Mouse (Mus musculus) heart, postnatal 25 days (tissue): ENCODE measurements around the gene Pum1. TPM values are rescaled to one million over a fixed set of nuclear protein-coding genes. Genes with fewer than 3 reads are reported as not detected.
A peak's percentile ranks its signal among the peaks of the same experiment; 100 is the strongest.

ENCODE experiments used
- DNase-seq: peaks from one replicate; pipeline ENCODE4 v3.0.0; 2022; ENCODE audit warnings: low spot score
- intact Hi-C: fragments of 180-260 bp; cut with DNase I; formaldehyde crosslinking; loops from one replicate; pipeline ENCODE4 v1.15.1; 2025
- total RNA-seq, 2 experiments: library from RNA; stranded (reverse); gene quantifications; 2 replicates each; pipeline ENCODE4 v1.2.3; 2021

Pum1 gene
- total RNA-seq, 2 experiments from 2014 or later = 56.6 to 62.0 TPM

DNA sequence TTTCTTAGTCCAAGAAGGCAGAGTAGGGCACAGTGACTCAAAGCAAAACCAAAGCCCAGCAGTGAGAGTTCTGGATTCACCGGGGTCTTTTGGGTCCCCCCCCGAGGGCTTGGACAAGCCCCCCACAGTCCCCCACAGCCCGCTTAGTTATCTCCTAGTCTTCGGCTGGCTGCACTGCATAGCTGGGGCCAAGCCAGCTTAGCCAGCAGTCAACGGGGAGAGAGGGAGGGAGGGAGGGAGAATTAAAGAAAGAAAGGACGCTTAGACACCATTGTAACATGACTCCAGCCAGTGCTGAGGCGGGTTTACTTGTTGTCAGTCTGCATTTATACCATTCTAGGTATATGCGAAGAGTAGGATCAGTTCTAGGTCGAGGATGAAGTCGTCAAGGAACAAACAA is 114.5 kb downstream of the Pum1 start:
- no peak for DNase-seq
- intact Hi-C loops = no loop called here

DNA sequence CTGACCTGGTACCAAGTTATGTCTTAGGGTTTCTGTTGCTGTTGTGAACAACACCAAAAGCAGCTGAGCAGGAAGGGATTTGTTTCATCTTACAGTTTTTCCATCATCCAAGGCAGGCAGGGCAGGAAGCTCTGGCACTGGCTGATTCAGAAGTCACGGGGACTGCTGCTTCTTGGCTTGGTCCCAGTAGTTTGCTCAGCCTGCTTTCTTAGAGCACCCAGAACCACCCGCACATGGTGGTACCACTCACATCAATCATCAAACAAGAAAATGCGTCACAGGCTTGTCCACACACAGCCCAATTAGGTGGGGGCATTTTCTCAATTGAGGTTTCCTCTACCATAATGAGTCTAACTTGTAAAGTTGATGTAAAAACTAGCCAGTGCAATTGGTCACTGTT is 115.9 kb downstream of the Pum1 start:
- intact Hi-C loops = no loop called here
- no peak for DNase-seq

DNA sequence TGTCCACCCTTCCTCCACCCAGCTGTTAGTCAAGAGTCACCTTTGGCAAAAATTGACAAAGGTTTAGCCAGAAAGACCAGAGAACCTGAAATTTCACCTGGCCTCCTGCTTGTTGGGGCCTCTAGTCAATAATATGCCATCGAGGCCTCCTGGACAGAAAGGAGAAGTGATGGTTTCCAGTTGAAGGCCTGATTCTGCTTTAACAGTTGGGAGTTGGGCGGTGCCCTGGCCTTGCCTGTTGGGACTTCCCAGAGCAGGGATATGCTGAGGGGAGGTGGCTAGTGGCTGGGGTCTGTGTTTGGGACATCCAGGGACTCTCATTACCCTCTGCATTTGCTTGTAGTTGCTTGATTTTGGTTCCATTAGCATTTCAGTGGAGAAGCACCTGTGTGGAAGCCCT is 119.4 kb downstream of the Pum1 start:
- no peak for DNase-seq
- intact Hi-C loops = no loop called here

DNA sequence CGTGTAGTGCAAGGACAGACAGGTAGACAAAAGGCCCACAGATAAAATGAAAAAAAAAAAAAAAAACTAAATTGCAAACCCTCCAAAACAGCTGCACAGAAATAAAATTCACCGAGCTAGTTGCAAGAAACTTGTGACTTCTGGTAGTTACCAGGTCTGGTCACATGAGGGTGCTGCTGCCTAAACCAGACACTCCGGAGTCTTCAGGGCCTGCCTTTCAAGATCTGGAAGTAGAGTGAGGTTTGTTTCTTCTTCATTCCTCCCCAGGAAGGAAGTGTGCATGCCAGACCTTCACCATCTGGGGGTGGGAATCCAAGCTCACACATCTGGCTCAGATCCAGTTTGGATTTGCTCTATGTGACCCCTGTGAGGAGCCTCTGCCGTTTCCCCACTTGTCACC is 121.6 kb downstream of the Pum1 start:
- no peak for DNase-seq

DNA sequence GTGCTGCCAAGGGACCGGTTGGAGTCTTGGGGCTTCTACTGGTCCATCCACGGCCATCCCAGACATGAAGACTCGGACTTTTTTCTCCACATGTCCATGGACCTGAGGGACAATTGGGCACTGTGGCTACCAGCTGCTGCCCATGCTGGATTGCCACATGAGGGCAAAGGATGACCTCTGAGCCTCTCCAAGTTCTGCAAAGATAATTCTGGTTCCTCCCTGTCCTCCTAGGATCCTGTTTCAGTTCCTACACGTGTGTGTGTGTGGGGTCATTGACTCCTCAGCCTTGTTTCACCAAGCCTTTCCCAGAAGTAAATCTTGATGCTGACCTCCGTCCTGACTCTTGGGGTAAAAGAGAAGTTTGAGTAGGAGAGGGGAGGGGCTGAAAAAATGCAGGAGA is 124.4 kb downstream of the Pum1 start:
- intact Hi-C loops = no loop called here
- no peak for DNase-seq

More for the DNA sequence above, 121.6 kb downstream of the Pum1 start:
- intact Hi-C loops = no loop called here

DNA sequence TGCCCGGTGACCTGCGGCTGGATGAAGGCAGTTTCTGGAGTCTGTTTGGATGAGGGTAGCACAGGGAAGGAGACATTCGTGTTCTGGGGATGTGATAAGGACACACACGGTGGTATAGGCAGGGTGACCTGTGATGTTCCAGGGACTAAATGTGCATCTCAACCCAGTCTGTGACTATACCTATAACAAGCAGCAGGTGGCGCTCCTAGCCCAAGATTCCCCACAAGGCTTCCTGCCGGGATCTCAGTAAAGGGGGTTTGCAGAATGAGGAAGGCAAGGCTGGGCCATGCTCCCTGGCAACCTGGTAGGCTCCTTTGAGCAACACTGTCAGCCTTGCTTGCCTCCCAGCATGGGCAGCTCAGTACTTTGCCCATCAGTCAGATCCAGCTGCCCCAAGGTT is 127.1 kb downstream of the Pum1 start:
- peak; percentile 58 for DNase-seq
- intact Hi-C loops = loop anchor here (1.0 to 2.0 kb wide), 3 partner anchors 88 to 157 kb away; no protein-coding TSS in a partner anchor

DNA sequence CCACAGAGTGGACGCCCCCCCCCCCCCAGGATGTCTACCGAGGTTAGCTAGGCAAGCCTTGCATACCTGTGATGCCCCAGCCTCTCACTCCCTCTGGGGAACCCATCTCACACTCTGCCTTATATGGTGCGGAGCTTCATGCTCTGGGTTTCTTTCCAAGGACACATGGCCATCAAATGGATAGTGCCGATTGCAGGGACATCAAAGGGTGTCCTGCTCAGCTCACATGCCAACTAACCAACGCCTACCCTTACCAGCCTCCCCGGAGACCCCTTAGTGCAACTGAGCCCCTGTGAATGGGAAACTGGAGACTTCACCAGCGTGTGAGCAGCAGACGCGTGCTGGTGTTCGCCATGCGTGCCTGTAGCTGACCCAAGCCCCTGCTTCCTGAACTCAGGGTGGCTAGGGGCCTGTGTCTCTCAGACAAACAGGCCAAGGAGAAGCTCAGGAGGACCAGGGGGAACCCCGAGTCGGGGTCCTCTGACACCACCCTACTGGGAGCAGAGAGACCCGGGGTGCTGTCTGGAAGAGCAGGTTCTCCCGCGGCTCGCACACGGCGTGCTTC is 128.8 kb downstream of the Pum1 start:
- no peak for DNase-seq
- intact Hi-C loops = loop anchor here (2.0 kb wide), 2 partner anchors 43 to 155 kb away; no protein-coding TSS in a partner anchor

DNA sequence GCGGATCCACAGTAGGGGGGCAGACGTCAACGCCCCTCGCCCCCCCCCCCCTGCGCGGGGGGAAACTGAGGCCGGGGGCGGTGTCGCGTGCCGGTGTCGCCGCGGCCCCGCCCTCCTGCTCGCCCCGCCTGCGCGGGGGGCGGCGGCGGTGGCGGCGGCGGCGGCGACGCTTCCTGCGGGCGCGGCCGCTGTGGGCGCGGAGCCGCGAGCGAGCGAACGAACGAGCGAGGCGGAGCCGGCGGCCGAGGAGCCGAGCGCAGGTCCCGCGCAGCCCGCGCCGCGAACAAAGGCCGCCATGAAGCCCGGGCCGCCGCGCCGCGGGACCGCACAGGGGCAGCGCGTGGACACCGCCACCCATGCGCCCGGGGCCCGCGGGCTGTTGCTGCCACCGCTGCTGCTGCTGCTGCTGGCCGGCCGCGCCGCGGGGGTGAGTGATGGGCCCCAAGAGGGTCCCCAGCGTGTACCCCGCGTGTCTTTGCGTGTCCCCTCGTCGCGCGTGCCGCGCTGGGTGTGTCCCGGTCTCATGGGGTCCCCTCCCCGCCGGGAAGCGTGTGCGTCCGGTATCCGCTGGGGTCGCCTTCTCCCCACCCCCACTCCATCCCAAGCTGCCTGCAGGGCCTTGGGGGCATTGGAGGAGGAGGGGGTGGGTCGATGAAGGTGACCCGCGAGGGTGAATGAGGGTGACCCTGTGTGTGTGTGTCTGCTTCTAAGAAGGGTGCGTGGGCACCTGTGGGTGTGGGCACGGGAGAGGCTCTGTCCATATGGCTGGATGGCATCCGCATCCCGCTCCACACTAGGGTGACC is 129.5 kb downstream of the Pum1 start, which contains the start of gene Sdc3:
Sdc3 (plus strand) TSS at position 162 of the 804 bp plus-strand sequence.
- no peak for DNase-seq
- intact Hi-C loops = loop anchor here (2.0 kb wide), 1 partner anchor 42 kb away; no protein-coding TSS in a partner anchor

DNA sequence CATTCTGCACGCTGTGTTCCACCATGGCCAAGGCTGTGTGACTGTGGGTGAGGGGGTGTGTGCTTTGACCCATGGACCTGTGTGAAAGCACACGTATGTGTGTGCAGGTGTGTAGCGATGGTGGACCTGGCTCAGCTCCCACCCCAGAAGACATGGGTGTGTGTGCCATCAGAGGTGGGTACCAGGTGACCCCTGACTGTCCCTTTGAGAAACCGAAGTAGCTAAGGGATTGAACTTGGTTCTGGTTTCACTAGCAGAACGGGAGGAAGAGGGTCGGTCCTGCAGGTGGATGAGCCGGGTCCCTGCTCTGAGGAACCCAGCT is 130.0 kb downstream of the Pum1 start:
- intact Hi-C loops = loop anchor here (2.0 kb wide), 1 partner anchor 42 kb away; no protein-coding TSS in a partner anchor
- DNase-seq = no peak

DNA sequence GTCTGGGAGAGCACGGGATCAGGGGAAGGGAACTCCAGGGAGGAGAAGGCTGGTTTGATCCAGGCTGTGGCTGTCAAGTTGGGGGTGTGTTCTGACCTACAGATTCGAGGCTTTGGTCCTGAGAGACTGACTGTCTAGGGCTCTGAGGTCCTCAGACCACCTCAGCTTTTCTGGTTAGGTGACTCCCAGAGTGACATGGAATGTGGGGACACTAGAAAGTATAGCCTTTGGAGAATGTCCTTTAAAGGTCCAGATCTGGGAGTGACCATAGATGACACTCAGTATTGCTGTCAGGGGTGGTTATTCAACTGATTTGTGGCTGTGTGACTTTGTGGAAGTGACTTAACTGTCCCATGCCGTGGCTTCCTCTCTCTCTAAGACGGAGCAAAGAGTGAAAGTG is 131.7 kb downstream of the Pum1 start:
- DNase-seq = no peak
- intact Hi-C loops = no loop called here

DNA sequence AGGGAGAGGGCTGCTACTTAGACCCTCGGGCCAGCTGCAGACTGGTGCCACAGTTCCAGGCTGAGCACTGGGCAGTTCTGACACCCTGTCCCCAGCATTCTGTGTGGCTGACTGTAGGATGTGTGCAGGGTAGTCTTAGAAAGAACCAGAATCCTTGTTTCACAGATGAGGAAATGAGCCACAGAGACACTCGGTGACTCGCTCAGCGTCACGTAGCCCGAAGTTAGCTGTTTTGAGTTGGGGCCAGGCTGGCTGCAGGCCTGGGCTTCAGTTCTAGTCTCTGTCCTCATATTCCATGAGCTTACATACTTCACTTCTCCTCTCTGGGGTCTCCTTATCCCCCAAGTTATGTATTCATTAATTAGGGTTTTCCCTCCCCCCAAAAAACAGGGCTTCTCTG is 132.8 kb downstream of the Pum1 start:
- DNase-seq = no peak
- intact Hi-C loops = no loop called here

DNA sequence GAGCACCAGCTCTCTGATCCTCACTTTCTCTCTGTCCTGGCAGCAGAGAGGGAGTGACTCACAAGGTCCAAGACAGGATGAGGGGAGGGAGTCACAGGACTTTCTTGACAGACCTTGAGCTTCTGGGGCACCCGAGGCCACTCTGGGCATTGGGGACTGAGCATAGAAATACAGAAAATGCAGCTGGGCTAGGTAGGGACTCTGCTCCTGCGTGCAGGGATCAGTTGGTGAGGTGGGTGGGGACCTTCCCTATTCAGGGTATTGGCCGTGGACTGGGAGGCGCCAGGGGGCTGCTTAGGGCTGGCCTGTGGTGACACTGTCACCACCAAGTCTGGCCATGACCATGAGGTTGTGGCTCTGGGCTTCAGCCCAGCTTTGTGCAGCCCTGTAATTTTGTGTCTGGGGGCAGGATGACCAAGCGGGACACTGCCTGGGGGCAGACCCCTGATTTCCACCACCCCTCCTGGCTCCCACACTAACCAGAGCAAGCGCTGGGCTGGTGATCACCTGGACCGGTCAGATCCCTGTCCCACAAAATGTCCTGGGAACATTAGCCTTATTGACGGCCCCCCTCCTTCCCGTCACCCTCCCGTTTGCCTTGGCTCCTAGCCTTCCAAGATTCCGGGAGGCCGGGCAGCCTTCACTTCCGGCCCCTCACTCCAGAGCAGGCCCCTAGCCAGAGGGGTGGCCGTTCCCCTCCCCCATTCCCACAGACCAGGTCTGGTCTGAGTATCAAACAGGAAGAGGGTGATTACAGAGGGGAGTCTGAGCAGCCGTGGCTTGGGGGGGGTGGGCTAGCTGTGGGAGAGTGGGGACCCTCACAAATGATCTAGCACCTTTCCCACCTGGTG is 134.3 kb downstream of the Pum1 start:
- peak; percentile 47 for DNase-seq
- intact Hi-C loops = no loop called here

DNA sequence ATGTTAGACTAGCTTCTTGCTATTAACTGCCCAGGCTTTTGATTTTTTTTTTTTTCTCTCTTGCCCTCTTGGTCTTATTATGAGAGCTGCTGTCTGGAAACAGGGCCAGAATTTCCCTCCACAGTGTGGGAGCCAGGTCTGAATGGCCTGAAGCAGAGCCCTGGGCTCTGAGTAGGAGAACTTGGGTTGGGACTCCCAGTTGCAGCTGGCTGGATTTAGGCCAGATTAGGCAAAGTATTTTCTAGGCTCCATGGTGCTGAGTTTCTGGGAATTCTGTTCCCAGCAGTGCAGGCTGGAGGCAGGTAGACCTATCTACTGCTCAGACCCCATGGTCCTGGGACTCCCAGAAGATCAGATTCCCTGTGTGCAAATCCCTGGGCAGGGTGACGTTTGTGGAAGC is 135.3 kb downstream of the Pum1 start:
- peak; percentile 31 for DNase-seq
- intact Hi-C loops = no loop called here

DNA sequence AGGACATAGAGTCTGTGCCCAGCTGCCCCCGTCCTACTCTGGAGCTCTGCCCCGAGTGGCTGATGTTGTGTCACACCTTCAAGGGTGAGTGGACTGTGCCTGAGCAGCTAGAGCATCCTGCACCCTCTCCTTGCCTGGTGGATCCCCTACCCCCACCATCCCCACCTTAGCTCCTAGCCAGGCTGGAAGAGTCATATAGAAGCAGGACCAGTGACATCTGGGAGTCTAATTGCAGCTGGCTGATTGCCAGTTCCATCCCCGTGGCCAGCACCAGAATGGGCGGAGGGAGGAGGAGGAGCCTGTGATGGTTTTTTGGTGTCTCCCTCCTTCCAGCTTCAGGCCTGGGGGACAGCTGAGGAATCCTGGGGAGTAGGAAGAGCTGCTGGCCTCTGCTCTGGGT is 136.0 kb downstream of the Pum1 start:
- intact Hi-C loops = no loop called here
- peak; percentile 28 for DNase-seq

DNA sequence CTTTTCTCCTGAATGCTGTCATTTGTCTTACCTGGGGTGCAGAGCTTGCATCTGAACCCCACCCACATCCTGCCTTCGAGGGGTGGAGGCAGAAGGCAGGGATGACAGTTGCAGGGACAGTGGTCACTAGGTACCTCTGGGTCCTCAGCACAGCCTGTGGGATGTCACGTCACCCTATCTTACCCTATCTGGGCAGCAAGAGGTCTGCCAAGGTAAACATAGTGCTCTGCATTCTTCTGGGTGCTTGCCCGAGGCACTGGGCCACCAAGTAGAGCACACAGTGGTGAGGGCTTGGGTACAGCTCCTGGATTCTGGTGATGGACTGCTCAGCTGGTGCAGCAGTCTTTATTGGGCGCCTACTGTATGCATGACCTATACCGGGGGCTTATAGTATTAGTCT is 136.5 kb downstream of the Pum1 start:
- intact Hi-C loops = no loop called here
- DNase-seq = no peak

DNA sequence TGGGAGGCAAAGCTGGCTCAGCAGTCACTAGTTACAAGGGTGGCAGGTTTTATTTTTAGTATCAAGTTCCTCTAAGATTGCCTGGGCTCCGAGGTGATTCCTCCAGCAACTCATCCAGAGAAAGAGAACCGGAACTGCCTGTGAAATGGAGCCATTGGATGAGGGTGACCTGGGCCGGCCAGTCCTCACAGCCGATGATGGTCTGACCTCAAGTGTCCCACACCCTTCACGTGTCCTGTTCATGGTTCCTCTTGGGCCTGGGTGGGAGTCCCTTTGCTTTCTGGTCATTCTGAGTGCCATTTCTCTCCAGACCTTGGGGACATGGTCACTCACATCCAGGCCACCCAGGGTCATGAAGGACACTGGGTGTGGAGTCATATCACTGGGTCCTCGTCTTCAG is 137.0 kb downstream of the Pum1 start:
- intact Hi-C loops = no loop called here

DNA sequence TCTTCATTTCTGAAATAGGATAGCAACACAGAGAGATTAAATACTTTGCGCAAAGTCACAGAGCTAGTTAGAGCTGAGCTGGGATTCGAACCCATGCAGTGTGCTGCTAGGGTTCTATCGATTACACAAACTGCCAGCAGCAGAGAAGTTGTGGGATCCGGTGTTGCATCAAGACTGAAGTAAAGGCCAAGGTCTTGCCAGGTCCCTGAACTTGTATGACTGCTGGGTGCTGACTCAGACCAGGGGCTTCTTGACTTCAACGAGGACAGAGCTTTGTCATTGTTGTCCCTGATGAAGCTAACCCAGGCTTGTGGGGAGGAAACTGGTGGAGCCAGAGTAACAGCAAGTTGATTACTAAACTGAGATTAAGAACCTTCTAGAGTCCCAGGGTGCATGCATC is 138.1 kb downstream of the Pum1 start:
- intact Hi-C loops = no loop called here
- no peak for DNase-seq

More for the DNA sequence above, 137.0 kb downstream of the Pum1 start:
- DNase-seq = no peak

DNA sequence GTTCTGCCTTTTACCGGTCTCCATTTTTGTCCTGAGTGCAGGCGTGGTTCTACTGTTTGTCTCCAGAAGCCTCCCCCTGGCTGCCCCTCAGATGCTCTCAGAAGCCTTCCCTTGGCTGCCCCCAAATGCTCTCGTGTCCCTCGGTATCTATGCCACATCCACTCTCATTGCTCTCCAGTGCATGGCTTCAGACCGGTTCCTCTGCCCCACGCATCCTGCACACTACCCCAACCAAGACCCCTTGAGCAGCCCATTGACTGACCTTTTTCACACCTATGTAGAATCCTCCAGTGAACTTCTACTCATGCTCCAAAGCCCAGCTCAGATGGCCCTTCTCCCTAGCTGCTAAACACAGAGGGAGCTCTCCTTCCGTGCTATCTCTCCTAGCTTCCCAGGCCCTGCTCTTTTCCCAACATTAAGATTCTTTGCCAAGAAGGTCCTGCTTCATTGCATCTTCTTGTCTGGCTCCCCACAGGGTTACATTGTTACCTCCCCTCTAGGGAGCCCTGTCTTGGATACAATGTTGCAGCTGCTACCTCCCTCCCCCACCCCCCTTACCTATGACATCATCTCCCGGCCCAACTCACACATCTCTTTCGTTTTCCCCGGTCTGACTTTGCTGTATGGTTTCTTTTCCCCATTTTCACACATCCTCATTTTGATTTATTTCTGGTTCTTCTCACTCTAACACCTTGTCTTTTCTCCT is 138.7 kb downstream of the Pum1 start:
- peak; percentile 29 for DNase-seq
- intact Hi-C loops = no loop called here

DNA sequence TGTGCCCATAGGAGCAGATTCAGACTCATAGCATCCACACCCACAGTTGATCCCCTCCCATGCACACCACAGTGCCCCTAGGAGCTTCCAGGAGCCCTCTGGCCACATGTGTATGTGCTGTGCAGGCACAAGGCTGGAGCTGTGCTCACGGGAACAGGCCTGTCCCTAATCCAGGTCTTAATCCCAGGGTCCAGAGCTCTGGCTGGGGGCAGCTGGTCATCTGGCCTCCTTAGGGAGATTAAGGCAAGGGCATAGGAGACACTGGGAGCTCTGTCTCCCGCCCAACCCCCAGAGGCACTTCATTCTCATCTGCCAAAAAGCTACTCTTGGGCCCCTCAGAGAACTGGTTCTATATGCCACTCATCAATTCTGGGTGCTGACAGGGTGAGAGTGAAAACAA is 140.5 kb downstream of the Pum1 start:
- intact Hi-C loops = no loop called here
- DNase-seq = no peak

DNA sequence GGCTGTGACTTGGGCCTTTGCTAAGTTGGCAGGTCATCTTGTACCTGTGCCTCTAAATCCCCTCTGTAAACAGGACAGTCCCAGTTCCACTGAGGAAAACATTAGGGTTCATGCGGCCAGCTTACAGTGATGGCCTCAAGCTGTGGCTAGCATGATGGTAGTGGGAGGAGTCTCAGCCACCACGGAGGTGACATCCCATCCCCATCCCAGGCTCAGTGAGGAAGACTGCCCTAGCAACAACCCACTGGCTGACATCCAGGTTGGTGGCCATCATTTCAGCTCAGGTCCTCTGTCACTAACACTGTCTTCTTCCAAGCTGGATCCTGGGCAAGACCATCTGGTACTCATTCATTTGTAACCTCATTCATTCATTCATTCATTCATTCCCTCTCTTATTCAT is 141.2 kb downstream of the Pum1 start:
- intact Hi-C loops = no loop called here
- DNase-seq = no peak
